Mouse (Mus musculus): Measurements from ENCODE around the gene Ift122.

- TF ChIP-seq POLR2A (IDR thresholded peaks at IDR 0.05; ENCODE audit: insufficient read length, low read depth) (no peak), MAX (IDR thresholded peaks at IDR 0.05; ENCODE audit: low read depth) (no peak), E2F4 (IDR thresholded peaks at IDR 0.05; ENCODE audit: insufficient read depth) (no peak)
Observed at GRCm38 (mm10) chr6:115941128-115941527, 87.9 kb downstream of the Ift122 start.

All from myocyte (in vitro differentiated cells).